Mouse (Mus musculus): ENCODE data around the gene Gmip. TPM values are rescaled to one million over a fixed set of nuclear protein-coding genes. Genes with fewer than 3 reads are reported as not detected.

The Gmip gene
- 29.1 and 44.6 TPM in 2 replicates for polyA plus RNA-seq (2012)

DNA sequence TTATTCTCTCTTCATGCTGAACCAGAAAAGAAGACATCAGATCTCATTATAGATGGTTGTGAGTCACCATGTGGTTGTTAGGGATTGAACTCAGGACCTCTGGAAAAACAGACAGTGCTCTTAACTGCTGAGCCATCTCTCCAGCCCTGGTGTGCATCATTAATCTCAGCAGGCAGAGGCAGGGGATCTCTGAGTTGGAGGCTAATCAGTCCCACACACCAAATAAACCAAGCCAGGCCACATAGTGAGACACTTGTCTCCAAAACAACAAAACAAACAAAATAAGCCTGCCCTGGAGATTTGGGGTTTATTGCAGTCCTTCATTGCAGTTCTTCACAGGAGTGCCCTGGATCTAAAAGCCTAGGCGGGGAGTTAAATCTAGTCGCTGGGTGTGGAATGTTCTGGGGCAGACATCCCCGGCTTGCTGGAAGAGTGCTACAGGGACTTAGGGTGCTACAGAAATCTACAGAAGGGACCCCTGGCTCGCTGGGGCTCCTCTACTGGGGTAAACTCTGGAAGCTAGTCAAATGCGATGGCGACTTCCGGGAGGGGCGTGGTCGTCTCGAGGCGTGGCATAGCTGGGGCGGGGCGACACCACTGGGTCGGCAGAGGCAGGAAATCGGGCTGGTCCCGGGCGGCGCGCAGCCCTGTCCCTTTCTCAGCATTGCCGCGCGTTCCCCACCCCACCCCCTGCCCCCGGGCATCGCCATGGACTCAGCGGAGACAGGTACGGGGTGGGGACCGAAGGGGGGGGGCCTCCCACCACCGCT is at the start of gene Gmip:
TSS of gene Gmip (plus strand) at position 586 of the 770 bp plus-strand sequence.
- TF ChIP-seq GATA1 (IDR thresholded peaks at IDR 0.05; ENCODE audit: low read length): no peak

- no peak for TF ChIP-seq GATA1 (IDR thresholded peaks at IDR 0.05; ENCODE audit: low read length)
These were observed 46.5 kb upstream of the Gmip start for GRCm38 (mm10) chr8:69761814-69762445.

DNA sequence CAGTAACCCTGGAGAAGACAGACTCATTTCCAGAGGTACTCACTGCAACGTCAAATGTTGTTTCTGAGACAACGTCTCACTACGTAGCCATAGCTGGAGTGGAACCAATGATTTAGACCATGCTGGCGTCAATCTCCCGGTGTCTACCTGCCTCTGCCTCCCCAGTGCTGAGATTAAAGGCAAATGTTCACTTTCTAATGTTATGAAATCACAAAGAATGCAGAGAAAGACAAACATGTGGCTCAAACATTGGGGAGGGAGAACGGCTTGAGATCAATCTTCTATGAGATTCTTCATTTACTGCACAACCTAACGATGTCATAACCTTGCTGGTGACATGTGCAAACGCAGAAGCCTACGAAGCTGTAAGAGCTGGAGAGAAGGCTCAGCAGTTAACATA is 37.3 kb upstream of the Gmip start:
- no peak for TF ChIP-seq GATA1 (IDR thresholded peaks at IDR 0.05; ENCODE audit: low read length)

- TF ChIP-seq GATA1 (IDR thresholded peaks at IDR 0.05; ENCODE audit: low read length): no peak
These were observed 36.4 kb upstream of the Gmip start for GRCm38 (mm10) chr8:69772106-69772505.

DNA sequence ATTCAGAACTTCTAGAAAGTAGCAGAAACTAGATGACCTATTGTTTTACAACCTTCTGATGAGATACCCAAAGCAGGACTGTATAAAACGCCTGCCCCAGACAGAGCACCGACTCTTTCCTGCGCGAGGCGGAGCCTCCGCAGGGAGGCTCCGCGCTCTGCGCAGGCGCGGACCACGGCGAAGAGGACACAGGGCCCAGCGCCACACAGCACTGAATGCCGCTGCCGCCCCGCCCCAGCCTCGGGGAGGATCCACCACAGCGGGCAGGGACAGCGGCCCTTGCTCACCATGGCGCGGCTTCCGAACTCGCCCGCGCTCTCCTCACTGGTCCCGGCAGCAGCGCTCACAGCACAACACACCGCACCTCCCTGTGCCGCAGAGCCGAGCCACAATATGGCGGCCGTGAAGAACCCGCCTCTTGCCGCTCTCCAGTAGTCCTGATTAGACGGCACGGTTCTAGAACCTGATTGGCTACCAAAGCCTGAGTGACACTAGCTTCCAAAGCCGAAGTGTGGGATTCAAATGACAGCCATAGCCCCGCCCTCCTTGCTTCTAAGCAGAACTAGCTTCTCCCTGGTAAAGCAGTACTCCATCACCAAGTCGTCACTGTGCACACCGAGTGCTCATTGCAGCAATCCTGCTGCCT is 33.9 kb upstream of the Gmip start, which contains the start of gene Gm20422:
TSS of gene Gm20422 (minus strand) at position 384 of the 646 bp plus-strand sequence.
- no peak for TF ChIP-seq GATA1 (IDR thresholded peaks at IDR 0.05; ENCODE audit: low read length)

DNA sequence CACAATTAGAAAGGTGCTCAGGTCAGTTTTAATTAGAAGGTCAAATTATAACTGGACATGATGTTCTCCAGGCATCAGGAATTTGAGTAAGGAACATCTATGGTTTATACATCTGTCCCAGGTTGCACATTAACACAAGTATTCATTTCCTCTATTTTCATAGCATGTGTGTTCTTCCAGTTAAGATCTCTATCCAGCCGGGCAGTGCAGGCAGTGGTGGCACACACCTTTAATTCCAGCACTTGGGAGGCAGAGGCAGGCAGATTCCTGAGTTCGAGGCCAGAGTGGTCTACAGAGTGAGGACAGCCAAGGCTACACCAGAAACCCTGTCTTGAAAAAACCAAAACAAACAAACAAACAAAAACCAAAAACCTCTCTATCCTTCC is 33.3 kb upstream of the Gmip start:
- TF ChIP-seq GATA1 (IDR thresholded peaks at IDR 0.05; ENCODE audit: low read length): no peak

DNA sequence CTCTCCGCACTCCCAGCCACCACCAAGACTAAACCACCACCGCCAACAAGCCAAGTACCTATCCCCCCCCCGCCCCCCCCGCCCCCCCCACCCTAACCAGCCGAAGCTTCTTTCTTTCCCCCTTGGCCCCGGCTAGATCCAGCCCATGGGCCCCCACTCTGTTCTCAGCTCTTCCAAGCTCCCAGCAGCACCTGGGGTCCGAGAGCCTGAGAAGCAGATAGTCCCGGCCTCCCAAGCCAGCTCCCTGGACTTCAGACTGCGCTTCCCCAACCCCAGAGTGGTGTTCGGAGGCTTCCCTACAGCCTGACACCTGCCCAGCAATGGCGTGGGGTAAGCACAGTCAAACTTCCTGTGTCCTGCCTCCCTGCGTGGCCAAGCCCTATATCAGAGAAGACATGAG is 31.4 kb upstream of the Gmip start:
- TF ChIP-seq GATA1 (IDR thresholded peaks at IDR 0.05; ENCODE audit: low read length): no peak

- peak; percentile 14 for TF ChIP-seq GATA1 (IDR thresholded peaks at IDR 0.05; ENCODE audit: low read length)
These were observed 19.4 kb upstream of the Gmip start for GRCm38 (mm10) chr8:69789105-69789504.

GRCm38 (mm10) chr8:69789731-69790130 is 18.7 kb upstream of the Gmip start:
- TF ChIP-seq GATA1 (IDR thresholded peaks at IDR 0.05; ENCODE audit: low read length): no peak

DNA sequence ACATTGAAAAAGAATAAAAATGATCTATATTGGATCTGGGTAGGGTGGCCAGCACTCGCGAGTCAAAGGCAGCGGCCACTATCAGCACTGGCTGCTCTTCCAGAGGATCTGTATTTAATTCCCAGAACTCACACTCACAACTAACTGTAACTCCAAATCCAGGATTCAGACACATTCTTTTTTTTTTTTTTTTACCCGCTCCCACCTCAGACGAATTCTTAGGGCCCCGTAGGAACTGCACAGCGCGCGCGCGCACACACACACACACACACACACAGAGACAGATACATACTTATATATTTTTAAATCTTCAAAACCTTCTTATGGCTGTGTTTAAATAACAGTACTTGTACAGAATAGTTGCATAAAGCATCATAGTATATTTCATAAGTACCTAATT is 18.1 kb upstream of the Gmip start:
- no peak for TF ChIP-seq GATA1 (IDR thresholded peaks at IDR 0.05; ENCODE audit: low read length)

- TF ChIP-seq GATA1 (IDR thresholded peaks at IDR 0.05; ENCODE audit: low read length): no peak
These were observed 17.6 kb upstream of the Gmip start, which contains the start of the genes Atp13a1 and Zfp866 for GRCm38 (mm10) chr8:69790773-69791367. TSS of gene Atp13a1 (plus strand) at chr8:69791163. TSS of gene Zfp866 (minus strand) at chr8:69791178.

GRCm38 (mm10) chr8:69791415-69792068 is 16.9 kb upstream of the Gmip start:
- TF ChIP-seq GATA1 (IDR thresholded peaks at IDR 0.05; ENCODE audit: low read length): no peak

GRCm38 (mm10) chr8:69793666-69794065 is 14.8 kb upstream of the Gmip start:
- no peak for TF ChIP-seq GATA1 (IDR thresholded peaks at IDR 0.05; ENCODE audit: low read length)

GRCm38 (mm10) chr8:69794096-69794495 is 14.4 kb upstream of the Gmip start:
- TF ChIP-seq GATA1 (IDR thresholded peaks at IDR 0.05; ENCODE audit: low read length): no peak

- TF ChIP-seq GATA1 (IDR thresholded peaks at IDR 0.05; ENCODE audit: low read length): no peak
These were observed 13.6 kb upstream of the Gmip start for GRCm38 (mm10) chr8:69794901-69795300.
